Mouse (Mus musculus): ENCODE data around the gene Has1.

Has1 gene

GRCm38 (mm10) chr17:17855064-17855838, at the start of gene Has1:
Has1 (minus strand) TSS chr17:17855205.
- in situ Hi-C loops (cut with MboI; ENCODE audit: unreplicated experiment in 2 of 2): no loop called here

DNA sequence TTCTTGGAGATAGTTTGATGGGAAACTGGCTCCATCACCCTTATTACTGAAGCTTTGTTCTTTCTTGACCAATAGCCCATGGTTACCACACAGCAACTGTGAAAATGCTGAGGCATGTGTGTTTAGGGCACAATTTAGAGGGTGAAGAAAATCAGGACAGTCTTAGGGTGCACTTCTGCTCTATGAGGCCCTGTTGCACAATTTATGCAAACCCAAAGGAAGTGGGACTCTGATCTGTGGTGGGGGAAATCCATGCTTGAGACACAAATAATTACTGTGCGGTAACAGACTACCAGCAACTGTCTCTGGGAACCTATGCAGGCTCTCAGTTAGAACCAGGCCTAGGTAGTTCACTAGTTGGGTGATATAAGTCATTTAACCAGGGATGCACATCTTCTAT, 45.8 kb upstream of the Has1 start:
- in situ Hi-C loops (cut with MboI; ENCODE audit: unreplicated experiment in 2 of 2): no loop called here

DNA sequence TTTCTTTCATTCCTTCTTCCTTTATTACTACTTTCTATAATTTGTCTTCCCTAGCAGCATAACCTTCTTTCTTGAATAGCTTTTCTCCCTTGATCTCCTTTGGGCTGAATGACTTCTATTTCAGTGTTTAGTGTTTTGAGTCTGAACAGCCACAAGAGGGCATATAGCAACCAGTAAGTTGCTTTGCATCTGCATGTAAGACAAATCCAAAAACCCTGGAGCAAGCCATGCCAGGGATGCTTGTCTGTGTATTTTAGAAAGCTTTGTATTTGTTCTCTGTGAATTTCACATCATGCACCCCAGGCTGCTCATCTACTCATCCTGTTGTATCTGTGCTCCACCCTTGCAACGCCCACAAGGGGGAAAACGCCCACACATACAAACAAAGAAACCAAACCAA, 44.3 kb upstream of the Has1 start:
- in situ Hi-C loops (cut with MboI; ENCODE audit: unreplicated experiment in 2 of 2): loop anchor here (5.0 to 10.0 kb wide), 2 partner anchors 137 to 504 kb away; no protein-coding TSS in a partner anchor

GRCm38 (mm10) chr17:17896039-17896438, 41.0 kb upstream of the Has1 start:
- in situ Hi-C loops (cut with MboI; ENCODE audit: unreplicated experiment in 2 of 2): loop anchor here (5.0 to 10.0 kb wide), 2 partner anchors 134 to 501 kb away; no protein-coding TSS in a partner anchor

- in situ Hi-C loops (cut with MboI; ENCODE audit: unreplicated experiment in 2 of 2): loop anchor here in 1 of 2 experiments (5.0 to 10.0 kb wide), 2 partner anchors 128 to 495 kb away; no protein-coding TSS in a partner anchor
These were observed 34.9 kb upstream of the Has1 start for GRCm38 (mm10) chr17:17889732-17890425.

DNA sequence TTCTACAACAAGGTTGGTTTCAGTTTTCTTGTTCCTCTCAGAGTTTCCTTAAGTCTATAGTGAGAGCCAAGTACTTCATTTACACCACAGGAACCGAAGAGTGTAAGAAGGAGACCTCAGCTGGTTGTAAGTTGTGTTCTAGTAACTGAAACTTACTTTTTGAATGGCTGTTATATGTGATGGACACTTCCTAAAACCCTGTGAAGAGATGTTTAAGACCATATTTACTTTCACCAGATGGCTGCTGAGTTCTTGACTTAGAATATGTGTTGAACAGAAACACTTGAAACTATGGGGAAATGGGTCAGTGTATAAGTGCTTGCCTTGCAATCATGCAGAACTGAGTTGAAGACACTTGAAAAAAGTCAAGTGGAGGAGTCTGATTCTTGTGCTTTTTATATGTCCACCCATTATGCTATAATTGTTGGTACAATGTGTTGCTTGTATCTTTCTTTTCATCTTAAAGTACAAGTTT, 32.8 kb upstream of the Has1 start, which contains the start of the genes Fpr2 and Fpr3:
Gene Fpr2, plus strand, starts transcription at position 51 of the 475 bp plus-strand sequence.
Gene Fpr3, plus strand, starts transcription at position 79 of the 475 bp plus-strand sequence.
- in situ Hi-C loops (cut with MboI; ENCODE audit: unreplicated experiment in 2 of 2): no loop called here

DNA sequence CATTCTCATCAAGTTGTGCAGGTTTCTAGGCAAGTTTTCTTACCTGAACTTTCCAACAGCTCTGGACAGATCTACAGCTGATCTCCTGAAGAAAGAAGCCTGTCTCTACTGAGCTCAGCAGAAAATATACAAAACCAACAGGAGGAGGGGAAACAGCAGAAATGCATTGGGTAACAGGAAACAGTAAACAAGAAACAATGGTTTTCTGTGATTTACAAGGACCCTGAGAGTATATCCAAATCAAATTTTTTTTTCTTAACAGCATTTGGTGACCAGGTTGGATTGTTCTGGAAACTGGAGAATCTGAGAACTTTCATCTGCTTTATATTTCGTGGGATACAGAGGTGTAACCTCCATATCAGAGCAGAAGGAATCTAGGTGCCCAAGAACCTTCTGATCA, 28.8 kb upstream of the Has1 start, which contains the start of gene Fpr1:
Gene Fpr1, minus strand, starts transcription at position 101 of the 400 bp plus-strand sequence.
- in situ Hi-C loops (cut with MboI; ENCODE audit: unreplicated experiment in 2 of 2): no loop called here

DNA sequence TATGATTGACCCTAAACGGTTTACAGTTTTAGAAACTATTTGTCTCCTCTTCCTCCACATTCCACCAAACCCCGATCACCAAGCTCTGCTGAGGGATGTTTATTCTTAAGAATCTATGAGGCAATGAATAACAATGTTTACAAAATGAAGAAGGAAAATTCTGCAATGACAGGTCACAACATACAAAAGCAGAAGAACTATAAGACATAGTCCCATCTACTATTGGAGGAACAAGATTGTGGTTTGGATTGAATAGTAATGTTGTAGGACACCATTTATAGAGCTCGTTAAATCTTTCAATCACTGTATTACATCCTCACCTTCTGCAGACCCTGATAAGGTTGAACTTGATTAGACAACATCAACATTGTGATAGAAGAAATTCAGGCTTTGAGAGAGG, 27.7 kb upstream of the Has1 start:
- in situ Hi-C loops (cut with MboI; ENCODE audit: unreplicated experiment in 2 of 2): no loop called here

DNA sequence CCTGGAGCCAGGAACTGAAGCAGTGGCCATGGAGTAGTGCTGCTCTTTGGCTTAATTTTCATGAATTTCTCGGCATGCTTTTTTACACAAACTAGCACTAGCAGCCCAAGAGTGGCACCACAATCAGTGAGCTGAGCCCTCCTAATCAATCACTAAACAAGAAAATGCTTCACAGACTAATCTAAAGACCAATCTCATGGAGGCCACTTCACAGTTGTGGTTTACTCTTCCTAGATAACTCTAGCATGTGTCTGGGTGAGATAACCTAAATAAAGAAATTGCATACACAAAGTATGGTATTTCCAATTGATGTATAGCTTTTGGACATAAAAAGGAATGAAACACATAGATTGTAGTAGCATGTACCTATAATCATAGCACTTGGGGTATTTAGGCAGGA, 24.3 kb upstream of the Has1 start:
- in situ Hi-C loops (cut with MboI; ENCODE audit: unreplicated experiment in 2 of 2): no loop called here

DNA sequence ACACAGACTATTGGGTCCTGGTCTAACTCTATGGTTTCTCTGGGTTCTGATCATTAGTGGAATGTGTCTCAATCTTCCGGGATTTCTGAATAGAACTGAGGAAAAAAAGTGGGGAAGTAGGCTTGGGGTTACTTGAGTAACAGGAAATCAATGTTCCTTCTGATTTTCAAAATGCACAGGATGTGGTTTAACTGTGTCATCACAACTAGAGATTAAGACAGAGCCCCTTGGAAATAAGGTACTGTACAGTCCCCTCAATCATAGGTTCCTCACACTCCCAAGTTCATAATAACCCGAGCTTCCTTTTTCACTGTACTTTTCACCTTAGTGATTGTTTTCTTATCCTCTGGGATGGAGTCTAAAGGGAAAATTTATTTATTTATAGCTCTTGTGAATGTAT, 16.7 kb upstream of the Has1 start:
- in situ Hi-C loops (cut with MboI; ENCODE audit: unreplicated experiment in 2 of 2): no loop called here

- in situ Hi-C loops (cut with MboI; ENCODE audit: unreplicated experiment in 2 of 2): no loop called here
These were observed 16.0 kb upstream of the Has1 start for GRCm38 (mm10) chr17:17870892-17871550.

DNA sequence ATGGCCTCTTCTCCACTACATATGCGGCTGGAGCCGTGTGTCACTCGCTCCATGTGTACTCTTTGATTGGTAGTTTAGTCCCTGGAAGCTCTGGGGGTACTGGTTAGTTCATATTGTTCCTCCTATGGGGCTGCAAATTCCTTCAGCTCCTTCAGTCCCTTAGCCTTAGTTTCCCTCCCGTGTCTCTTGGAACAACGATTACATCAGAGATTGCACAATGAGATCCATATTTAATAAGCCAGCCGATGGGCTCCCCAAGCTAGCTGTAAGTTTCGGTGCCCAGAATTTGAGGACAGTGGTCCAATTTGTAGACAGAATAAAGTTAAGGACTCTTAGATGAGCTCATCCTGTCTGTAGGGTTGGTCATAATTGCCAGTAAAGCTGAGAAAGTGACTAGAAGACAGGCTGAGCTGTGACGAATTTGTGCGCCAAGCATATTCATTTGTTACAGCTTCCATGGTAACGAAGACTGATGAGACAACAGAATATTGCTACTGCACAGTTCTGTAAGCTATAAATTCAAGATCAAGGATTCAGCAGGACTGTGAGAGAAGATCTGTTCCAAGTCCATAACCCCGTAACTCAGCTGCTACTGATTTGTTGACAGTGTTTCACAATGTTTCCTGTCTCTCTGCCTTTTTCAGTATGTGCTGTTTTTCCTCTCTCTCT, 11.9 kb upstream of the Has1 start:
- in situ Hi-C loops (cut with MboI; ENCODE audit: unreplicated experiment in 2 of 2): no loop called here

GRCm38 (mm10) chr17:17865168-17865567, 10.2 kb upstream of the Has1 start:
- in situ Hi-C loops (cut with MboI; ENCODE audit: unreplicated experiment in 2 of 2): no loop called here

DNA sequence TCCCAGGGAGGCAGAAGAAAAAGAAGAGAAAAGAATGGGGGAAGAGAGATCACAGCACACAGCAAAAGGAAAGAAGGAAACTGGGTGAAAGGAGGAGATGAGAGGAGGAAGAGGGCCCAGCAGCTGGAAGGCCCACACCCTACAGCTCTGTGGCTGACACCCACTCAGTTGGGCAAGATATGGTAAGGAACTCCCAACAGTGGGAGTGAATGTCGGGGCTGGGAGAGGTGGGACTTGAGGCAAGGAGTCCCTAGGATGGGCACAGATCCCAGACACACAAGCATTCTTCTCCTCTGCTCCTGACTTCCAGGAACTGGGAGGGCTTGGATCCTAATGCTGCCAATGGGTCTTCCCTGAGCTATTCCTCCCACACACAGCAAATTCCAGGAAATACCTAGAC, 7.4 kb upstream of the Has1 start:
- in situ Hi-C loops (cut with MboI; ENCODE audit: unreplicated experiment in 2 of 2): no loop called here

DNA sequence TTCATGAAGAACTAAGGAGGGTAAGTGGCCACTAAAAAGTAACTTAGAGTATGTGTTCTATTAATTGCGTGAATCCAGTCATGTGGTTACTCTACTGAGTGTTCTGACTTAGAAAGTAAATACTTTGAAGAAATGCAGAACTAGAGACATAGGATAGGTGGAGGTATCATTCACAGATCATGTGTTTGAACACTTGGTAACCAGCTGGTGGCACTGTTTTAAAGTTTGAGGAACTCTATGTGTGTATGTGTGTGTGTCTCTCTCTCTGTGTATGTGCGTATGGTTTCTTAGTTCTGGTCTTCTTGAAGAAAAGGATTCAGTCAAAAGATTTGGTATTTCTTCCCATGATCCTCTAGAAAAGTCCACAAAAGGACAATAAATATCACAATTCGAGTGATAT, 5.1 kb upstream of the Has1 start:
- in situ Hi-C loops (cut with MboI; ENCODE audit: unreplicated experiment in 2 of 2): no loop called here

GRCm38 (mm10) chr17:17857446-17857845, 2.4 kb upstream of the Has1 start:
- in situ Hi-C loops (cut with MboI; ENCODE audit: unreplicated experiment in 2 of 2): no loop called here

- in situ Hi-C loops (cut with MboI; ENCODE audit: unreplicated experiment in 2 of 2): no loop called here
These were observed 1.6 kb upstream of the Has1 start for GRCm38 (mm10) chr17:17856612-17857011.

- in situ Hi-C loops (cut with MboI; ENCODE audit: unreplicated experiment in 2 of 2): no loop called here
These were observed 4.9 kb downstream of the Has1 start for GRCm38 (mm10) chr17:17849906-17850712.

DNA sequence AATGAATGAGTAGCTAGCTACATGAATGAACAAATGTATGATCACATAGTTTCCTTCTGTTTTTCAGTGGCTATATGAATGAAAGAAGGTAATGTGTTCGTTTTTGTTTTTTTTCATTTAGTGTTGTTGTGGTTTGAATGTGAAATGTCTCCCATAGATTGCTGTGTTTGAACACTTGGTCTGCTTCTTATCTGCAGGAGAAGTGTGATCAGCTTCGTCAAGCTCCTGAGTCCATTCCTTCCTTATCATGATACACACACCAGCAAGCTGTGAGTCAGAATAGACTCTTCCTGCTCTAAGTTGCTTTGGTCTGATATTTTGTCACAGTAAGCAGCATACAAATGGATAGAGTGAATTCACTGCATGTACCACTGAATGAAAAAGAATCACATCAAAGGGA, 6.0 kb downstream of the Has1 start:
- in situ Hi-C loops (cut with MboI; ENCODE audit: unreplicated experiment in 2 of 2): no loop called here

Measured in v-Abl transformed pro-B cells (cell line).